10 mouse cellular contexts compared by ENCODE assay signal in genomic region chr11:91426731-91427130, GRCm38 (mm10).
DNase-seq lines count a peak whose midpoint lies in the region; ATAC-seq lines count a peak whose summit lies in the region.
"Had no signal": no experiment of that assay in that cellular context is flagged by ENCODE, and none has a peak within 500 bp of the region (broad histone marks: within the 10 kb centered on the region; RNA-seq: fewer than 3 reads in every experiment).

No protein-coding gene starts in this region.

- no peaks in the 10 kb centered on the region for H3K36me3 ChIP-seq in embryonic facial prominence, embryonic 14.5 days (ENCODE audit: control insufficient read depth, insufficient read depth, low read length)
- no peaks in the 10 kb centered on the region for H3K36me3 ChIP-seq in embryonic facial prominence, embryonic 10.5 days (replicated peaks)

- intact Hi-C loops in left cerebral cortex, postnatal 25 days (cut with DNase I) = loop anchor here (5.0 to 10.0 kb wide), 2 partner anchors 518 to 564 kb away; no protein-coding TSS in a partner anchor

- no peak overlapping the region for H3K9ac ChIP-seq in embryonic facial prominence, embryonic 14.5 days (ENCODE audit: low read depth, low read length)

- ATAC-seq in embryonic facial prominence, embryonic 14.5 days (ENCODE audit: low read depth) = 0 out of 2 replicates have a peak, but pooled peaks have one; percentile 67

- no peaks in the 10 kb centered on the region for H3K4me1 ChIP-seq in embryonic facial prominence, embryonic 14.5 days (ENCODE audit: control insufficient read depth, insufficient read depth, low read length)
- H3K4me1 ChIP-seq in embryonic facial prominence, embryonic 10.5 days = no peaks in the 10 kb centered on the region

- H3K9me3 ChIP-seq in embryonic facial prominence, embryonic 14.5 days (ENCODE audit: control insufficient read depth, low read length) = no peaks in the 10 kb centered on the region
- no peaks in the 10 kb centered on the region for H3K9me3 ChIP-seq in embryonic facial prominence, embryonic 10.5 days

- H3K4me3 ChIP-seq in embryonic facial prominence, embryonic 14.5 days (ENCODE audit: low read depth, low read length) = no peak overlapping the region
- H3K4me3 ChIP-seq in embryonic facial prominence, embryonic 10.5 days = no peak overlapping the region

- no peak overlapping the region for H3K27ac ChIP-seq in embryonic facial prominence, embryonic 14.5 days (replicated peaks; ENCODE audit: low read depth, low read length)
- H3K27ac ChIP-seq in embryonic facial prominence, embryonic 10.5 days (replicated peaks) = no peak overlapping the region

- no peak overlapping the region for H3K4me2 ChIP-seq in embryonic facial prominence, embryonic 14.5 days (ENCODE audit: low read depth, low read length)

- H3K27me3 ChIP-seq in embryonic facial prominence, embryonic 14.5 days (replicated peaks; ENCODE audit: control insufficient read depth, insufficient read depth, low read length) = no peaks in the 10 kb centered on the region
- no peaks in the 10 kb centered on the region for H3K27me3 ChIP-seq in embryonic facial prominence, embryonic 10.5 days (replicated peaks; ENCODE audit: low read depth, poor library complexity, severe bottlenecking)

- WGBS in embryonic facial prominence, embryonic 14.5 days = 72% methylated on average over 4 of the region's 4 CpGs
- WGBS in embryonic facial prominence, embryonic 10.5 days = 90% methylated on average over 4 of the region's 4 CpGs

- DNase-seq in embryonic facial prominence, embryonic 14.5 days (ENCODE audit: low spot score) = peak; percentile 62
- DNase-seq in embryonic facial prominence, embryonic 10.5 days (ENCODE audit: low spot score) = no peak
- peak; percentile 21 to 27 for DNase-seq in cerebellum, adult 18-20 months
- peak; percentile 90 for DNase-seq in layer of hippocampus, adult 11-12 months (ENCODE audit: low spot score)
- peak; percentile 68 to 93 for DNase-seq in left cerebral cortex, postnatal 25 days (ENCODE audit: low spot score in 2 of 2)
- DNase-seq in testis, postnatal 10 days (ENCODE audit: low spot score) = no peak
- no peak for DNase-seq in embryo, embryonic 10.5 days (ENCODE audit: low spot score)
- DNase-seq in ovary, postnatal 14 days (ENCODE audit: low spot score) = no peak
- DNase-seq: kidney, adult 9 months; lung, adult 18-20 months had no signal

Comparison
In these comparisons a context has a peak if more than half of its experiments do, and no peak if none do; other contexts are left out.
1. DNase-seq: peak in embryonic facial prominence, embryonic 14.5 days (single experiment), cerebellum, adult 18-20 months (2 of 2), layer of hippocampus, adult 11-12 months (single experiment) and left cerebral cortex, postnatal 25 days (2 of 2); none in embryonic facial prominence, embryonic 10.5 days (single experiment), testis, postnatal 10 days (single experiment), embryo, embryonic 10.5 days (single experiment) and ovary, postnatal 14 days (single experiment).